Comparison of ENCODE assay signal across 8 mouse cellular contexts in the genomic region with DNA sequence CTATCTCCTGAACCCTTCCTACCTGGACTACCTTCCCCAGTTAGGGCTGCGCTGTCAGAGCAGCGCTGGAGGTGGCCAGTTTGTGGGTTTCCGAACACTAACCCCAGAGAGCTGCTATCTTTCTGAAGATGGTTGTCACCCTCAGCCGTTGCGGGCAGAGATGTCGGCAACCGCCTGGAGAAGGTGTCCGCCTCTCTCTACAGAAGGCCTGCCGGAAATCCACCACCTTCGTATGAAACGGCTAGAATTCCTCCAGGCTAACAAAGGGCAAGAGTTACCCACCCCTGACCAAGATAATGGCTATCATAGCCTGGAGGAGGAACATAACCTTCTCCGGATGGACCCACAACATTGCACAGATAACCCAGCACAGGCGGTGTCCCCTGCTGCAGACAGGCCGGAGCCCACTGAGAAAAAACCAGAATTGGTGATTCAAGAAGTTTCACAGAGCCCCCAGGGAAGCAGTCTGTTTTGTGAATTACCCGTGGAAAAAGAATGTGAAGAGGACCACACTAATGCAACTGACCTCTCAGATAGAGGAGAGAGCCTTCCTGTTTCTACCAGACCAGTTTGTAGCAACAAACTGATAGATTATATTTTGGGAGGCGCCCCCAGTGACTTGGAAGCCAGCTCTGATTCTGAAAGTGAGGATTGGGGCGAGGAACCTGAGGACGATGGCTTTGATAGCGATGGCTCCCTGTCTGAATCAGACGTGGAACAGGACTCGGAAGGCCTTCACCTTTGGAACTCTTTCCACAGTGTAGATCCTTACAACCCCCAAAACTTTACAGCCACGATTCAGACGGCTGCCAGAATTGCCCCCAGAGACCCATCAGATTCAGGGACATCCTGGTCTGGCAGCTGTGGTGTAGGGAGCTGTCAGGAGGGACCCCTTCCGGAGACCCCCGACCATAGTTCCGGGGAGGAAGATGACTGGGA. TPM values are rescaled to one million over a fixed set of nuclear protein-coding genes. Genes with fewer than 3 reads are reported as not detected.
DNase-seq lines count a peak whose midpoint lies in the region; ATAC-seq and TF ChIP-seq lines count a peak whose summit lies in the region.

No protein-coding gene starts in this region.

- no peak for ATAC-seq in heart, embryonic 11.5 days (replicated peaks; ENCODE audit: insufficient number of reproducible peaks, low FRiP score, low TSS enrichment)
- ATAC-seq in limb, embryonic 14.5 days (ENCODE audit: low FRiP score, low read depth), result no peak

- H3K9me3 ChIP-seq in heart, embryonic 11.5 days (replicated peaks; ENCODE audit: control insufficient read depth, low read length), result no peaks in the 10 kb centered on the region
- no peaks in the 10 kb centered on the region for H3K9me3 ChIP-seq in limb, embryonic 14.5 days (ENCODE audit: control insufficient read depth, low read length)

- peaks cover 6% of the 10 kb centered on the region for H3K36me3 ChIP-seq in heart, embryonic 11.5 days (ENCODE audit: control insufficient read depth, insufficient read depth, low read length)
- H3K36me3 ChIP-seq in limb, embryonic 14.5 days (ENCODE audit: control insufficient read depth, insufficient read depth, low read length), result peaks cover 30% of the 10 kb centered on the region

- H3K9ac ChIP-seq in heart, embryonic 11.5 days (ENCODE audit: low read depth, low read length), result peak overlapping the region; percentile 99
- H3K9ac ChIP-seq in limb, embryonic 14.5 days (ENCODE audit: low read depth, low read length, severe bottlenecking), result peak overlapping the region; percentile 85

- DNase-seq in kidney, adult 18-20 months, result peak; percentile 37
- DNase-seq in kidney, postnatal 10 days, result no peak
- DNase-seq in adrenal gland, postnatal 10 days, result peak; percentile 30
- DNase-seq in limb, embryonic 14.5 days (ENCODE audit: low spot score), result no peak
- DNase-seq in spleen, postnatal 36 days (ENCODE audit: low spot score in 2 of 2), result peak; percentile 22 to 30
- DNase-seq in embryo, embryonic 9.5 days (ENCODE audit: extremely low spot score), result no peak
- DNase-seq in retina, postnatal 1 day, result no peak

- H3K27ac ChIP-seq in heart, embryonic 11.5 days (ENCODE audit: low read depth, low read length), result peak overlapping the region; percentile 99
- H3K27ac ChIP-seq in limb, embryonic 14.5 days (replicated peaks; ENCODE audit: low read depth, low read length), result no peak overlapping the region

- 6% methylated on average over 26 of the region's 26 CpGs for WGBS in heart, embryonic 11.5 days (ENCODE audit: insufficient replicate concordance)
- 9% methylated on average over 26 of the region's 26 CpGs for WGBS in limb, embryonic 14.5 days

- TF ChIP-seq POLR2A in limb, embryonic 14.5 days (IDR thresholded peaks at IDR 0.05; ENCODE audit: borderline replicate concordance, extremely low read depth, insufficient read depth, insufficient read length), result no peak

- peak overlapping the region; percentile 99 for H3K4me3 ChIP-seq in heart, embryonic 11.5 days (ENCODE audit: low read depth, low read length)
- H3K4me3 ChIP-seq in limb, embryonic 14.5 days (replicated peaks; ENCODE audit: low read length), result peak overlapping the region; percentile 79

- H3K4me1 ChIP-seq in heart, embryonic 11.5 days (ENCODE audit: control insufficient read depth, insufficient read depth, low read length), result peaks cover 10% of the 10 kb centered on the region
- peaks cover 34% of the 10 kb centered on the region for H3K4me1 ChIP-seq in limb, embryonic 14.5 days (ENCODE audit: control insufficient read depth, insufficient read depth, low read length)

- peak overlapping the region; percentile 84 for H3K4me2 ChIP-seq in heart, embryonic 11.5 days
- H3K4me2 ChIP-seq in limb, embryonic 14.5 days (replicated peaks; ENCODE audit: low read depth, low read length, severe bottlenecking), result peak overlapping the region; percentile 99

- H3K27me3 ChIP-seq in heart, embryonic 11.5 days (ENCODE audit: control insufficient read depth, insufficient read depth, low read length), result no peaks in the 10 kb centered on the region
- no peaks in the 10 kb centered on the region for H3K27me3 ChIP-seq in limb, embryonic 14.5 days (ENCODE audit: control insufficient read depth, insufficient read depth, low read length)

RNA-seq across cellular contexts. Expression of gene Ppp1r15b, which starts 1.7 kb away (rescaled TPM):
- total RNA-seq in adrenal gland, postnatal 10 days (2021), result 100 to 1,000 TPM in 1 of 2 experiments, 10 to 100 TPM in 1; 83.1 to 108 TPM
- 33.6 and 40.8 TPM in 2 replicates for polyA plus RNA-seq in heart, embryonic 11.5 days (2014; fragmentation: Nextera tagmentation; extraction: Ambion mirVana)
- 29.9 and 31.0 TPM in 2 replicates for polyA plus RNA-seq in limb, embryonic 14.5 days (2012; rRNA removed)
- polyA plus RNA-seq in limb, embryonic 14.5 days (2014; fragmentation: Nextera tagmentation; extraction: Ambion mirVana), result 38.5 and 40.0 TPM in 2 replicates

RNA-seq across cellular contexts. Expression of gene Plekha6, which starts 31.4 kb away (rescaled TPM):
- total RNA-seq in adrenal gland, postnatal 10 days (2021), result 10 to 100 TPM; 16.9 to 21.7 TPM
- polyA plus RNA-seq in heart, embryonic 11.5 days (2014; fragmentation: Nextera tagmentation; extraction: Ambion mirVana), result 13.6 and 14.8 TPM in 2 replicates
- polyA plus RNA-seq in limb, embryonic 14.5 days (2012; rRNA removed), result 6.6 and 6.9 TPM in 2 replicates
- polyA plus RNA-seq in limb, embryonic 14.5 days (2014; fragmentation: Nextera tagmentation; extraction: Ambion mirVana), result 4.0 and 4.2 TPM in 2 replicates

Comparison
In these comparisons a context has a peak if more than half of its experiments do, and no peak if none do; other contexts are left out.
1. DNase-seq: peak in kidney, adult 18-20 months (single experiment), adrenal gland, postnatal 10 days (single experiment) and spleen, postnatal 36 days (2 of 2); none in kidney, postnatal 10 days (single experiment), limb, embryonic 14.5 days (single experiment), embryo, embryonic 9.5 days (single experiment) and retina, postnatal 1 day (single experiment).